Mouse (Mus musculus): ENCODE data around the gene Rxfp2. TPM values are rescaled to one million over a fixed set of nuclear protein-coding genes. Genes with fewer than 3 reads are reported as not detected.

The Rxfp2 gene
- total and polyA plus RNA-seq, 2 experiments from 2014 or later = not detected

DNA sequence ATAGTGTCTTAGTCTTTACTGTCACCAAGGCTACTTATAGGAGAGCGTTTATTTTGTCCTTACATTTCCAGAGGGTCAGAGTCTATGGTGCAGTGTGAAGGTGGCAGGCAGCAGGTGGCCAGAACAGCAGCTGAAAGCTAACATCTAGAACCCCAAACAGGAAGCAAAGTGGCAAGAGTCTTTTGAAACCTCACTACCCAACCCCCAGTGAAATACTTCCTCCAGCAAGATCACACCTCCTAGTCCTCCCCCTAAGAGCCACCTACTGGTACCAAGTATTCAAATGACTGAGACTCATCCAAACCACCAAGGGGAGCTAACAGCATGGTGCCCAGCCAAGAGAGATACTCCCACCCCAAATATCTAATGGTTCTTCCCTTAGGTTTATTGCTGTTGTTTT is 36.8 kb downstream of the Rxfp2 start:
- no peak overlapping the region for H3K27ac ChIP-seq (ENCODE audit: low read depth)
- WGBS = 74% methylated on average over 1 of the region's 1 CpGs
- H3K4me2 ChIP-seq (ENCODE audit: low read depth, low read length) = no peak overlapping the region
- TF ChIP-seq CTCF (IDR thresholded peaks at IDR 0.05; ENCODE audit: low read depth) (no peak), EP300 (IDR thresholded peaks at IDR 0.05; ENCODE audit: low read depth) (no peak)
- H3K4me1 ChIP-seq (ENCODE audit: control insufficient read depth, insufficient read depth) = no peaks in the 10 kb centered on the region
- no peak overlapping the region for H3K4me3 ChIP-seq (ENCODE audit: low read depth, low read length)
- ATAC-seq (ENCODE audit: insufficient read depth, low read depth) (no peak), DNase-seq (ENCODE audit: low spot score) (no peak)
- H3K9ac ChIP-seq (replicated peaks; ENCODE audit: low read depth, low read length) = no peak overlapping the region
- peaks cover 4% of the 10 kb centered on the region; the same call in 1 of the 2 replicates for H3K9me3 ChIP-seq (replicated peaks; ENCODE audit: control insufficient read depth, low read length)
- H3K27me3 ChIP-seq (ENCODE audit: control insufficient read depth, insufficient read depth, low read length) = no peaks in the 10 kb centered on the region
- no peaks in the 10 kb centered on the region for H3K36me3 ChIP-seq (replicated peaks; ENCODE audit: control insufficient read depth, insufficient read depth, low read length)

- H3K4me1 ChIP-seq (ENCODE audit: control insufficient read depth, insufficient read depth) = no peaks in the 10 kb centered on the region
- no peaks in the 10 kb centered on the region for H3K36me3 ChIP-seq (replicated peaks; ENCODE audit: control insufficient read depth, insufficient read depth, low read length)
- H3K9me3 ChIP-seq (replicated peaks; ENCODE audit: control insufficient read depth, low read length) = peaks cover 4% of the 10 kb centered on the region; the same call in 1 of the 2 replicates
- H3K4me3 ChIP-seq (ENCODE audit: low read depth, low read length) = no peak overlapping the region
- no peak for DNase-seq (ENCODE audit: low spot score)
- TF ChIP-seq CTCF (IDR thresholded peaks at IDR 0.05; ENCODE audit: low read depth) = no peak
- no peak for TF ChIP-seq EP300 (IDR thresholded peaks at IDR 0.05; ENCODE audit: low read depth)
- no peaks in the 10 kb centered on the region for H3K27me3 ChIP-seq (ENCODE audit: control insufficient read depth, insufficient read depth, low read length)
- no peak overlapping the region for H3K9ac ChIP-seq (replicated peaks; ENCODE audit: low read depth, low read length)
- no peak for ATAC-seq (ENCODE audit: insufficient read depth, low read depth)
- 77% methylated on average over 5 of the region's 5 CpGs for WGBS
- H3K27ac ChIP-seq (ENCODE audit: low read depth) = no peak overlapping the region
- no peak overlapping the region for H3K4me2 ChIP-seq (ENCODE audit: low read depth, low read length)
Measured at GRCm38 (mm10) chr5:150056056-150056455, 37.6 kb downstream of the Rxfp2 start.

DNA sequence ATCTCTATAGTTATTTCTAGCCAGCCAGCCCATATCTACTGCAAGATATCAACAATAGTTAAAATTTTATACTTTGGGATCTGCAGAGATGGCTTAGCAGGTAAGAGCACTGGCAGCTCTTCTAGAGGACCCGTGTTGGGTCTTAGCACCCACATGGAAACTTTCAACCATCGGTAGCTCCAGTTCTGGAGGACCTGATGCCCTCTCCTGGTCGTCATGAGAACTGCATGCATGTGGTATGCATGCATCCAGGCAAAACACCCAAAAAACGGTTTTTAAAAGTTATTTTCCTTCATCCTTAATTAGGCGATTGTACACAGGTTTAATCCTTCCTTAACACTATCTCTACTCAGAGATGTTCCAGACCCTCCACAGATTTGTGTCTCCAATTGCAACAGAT is 40.4 kb downstream of the Rxfp2 start:
- 70% methylated on average over 5 of the region's 5 CpGs for WGBS

GRCm38 (mm10) chr5:150059466-150059865 is 41.0 kb downstream of the Rxfp2 start:
- no peak for TF ChIP-seq EP300 (IDR thresholded peaks at IDR 0.05; ENCODE audit: low read depth)
- TF ChIP-seq CTCF (IDR thresholded peaks at IDR 0.05; ENCODE audit: low read depth) = no peak
- Histone ChIP-seq H3K4me3 (ENCODE audit: low read depth, low read length) (no peak overlapping the region), H3K9ac (replicated peaks; ENCODE audit: low read depth, low read length) (no peak overlapping the region), H3K36me3 (replicated peaks; ENCODE audit: control insufficient read depth, insufficient read depth, low read length) (no peaks in the 10 kb centered on the region), H3K9me3 (replicated peaks; ENCODE audit: control insufficient read depth, low read length) (peaks cover 4% of the 10 kb centered on the region; the same call in 1 of the 2 replicates), H3K4me2 (ENCODE audit: low read depth, low read length) (no peak overlapping the region), H3K27me3 (ENCODE audit: control insufficient read depth, insufficient read depth, low read length) (no peaks in the 10 kb centered on the region), H3K4me1 (ENCODE audit: control insufficient read depth, insufficient read depth) (no peaks in the 10 kb centered on the region), H3K27ac (ENCODE audit: low read depth) (no peak overlapping the region)
- DNase-seq (ENCODE audit: low spot score) (no peak), ATAC-seq (ENCODE audit: insufficient read depth, low read depth) (no peak)
- 86% methylated on average over 9 of the region's 9 CpGs for WGBS

More for the DNA sequence above, 40.4 kb downstream of the Rxfp2 start:
- no peak for DNase-seq (ENCODE audit: low spot score)
- Histone ChIP-seq H3K4me1 (ENCODE audit: control insufficient read depth, insufficient read depth) (no peaks in the 10 kb centered on the region), H3K4me2 (ENCODE audit: low read depth, low read length) (no peak overlapping the region), H3K27ac (ENCODE audit: low read depth) (no peak overlapping the region), H3K27me3 (ENCODE audit: control insufficient read depth, insufficient read depth, low read length) (no peaks in the 10 kb centered on the region), H3K4me3 (ENCODE audit: low read depth, low read length) (no peak overlapping the region), H3K36me3 (replicated peaks; ENCODE audit: control insufficient read depth, insufficient read depth, low read length) (no peaks in the 10 kb centered on the region), H3K9me3 (replicated peaks; ENCODE audit: control insufficient read depth, low read length) (peaks cover 4% of the 10 kb centered on the region; the same call in 1 of the 2 replicates), H3K9ac (replicated peaks; ENCODE audit: low read depth, low read length) (no peak overlapping the region)
- TF ChIP-seq EP300 (IDR thresholded peaks at IDR 0.05; ENCODE audit: low read depth) (no peak), CTCF (IDR thresholded peaks at IDR 0.05; ENCODE audit: low read depth) (no peak)
- ATAC-seq (ENCODE audit: insufficient read depth, low read depth) = no peak

DNA sequence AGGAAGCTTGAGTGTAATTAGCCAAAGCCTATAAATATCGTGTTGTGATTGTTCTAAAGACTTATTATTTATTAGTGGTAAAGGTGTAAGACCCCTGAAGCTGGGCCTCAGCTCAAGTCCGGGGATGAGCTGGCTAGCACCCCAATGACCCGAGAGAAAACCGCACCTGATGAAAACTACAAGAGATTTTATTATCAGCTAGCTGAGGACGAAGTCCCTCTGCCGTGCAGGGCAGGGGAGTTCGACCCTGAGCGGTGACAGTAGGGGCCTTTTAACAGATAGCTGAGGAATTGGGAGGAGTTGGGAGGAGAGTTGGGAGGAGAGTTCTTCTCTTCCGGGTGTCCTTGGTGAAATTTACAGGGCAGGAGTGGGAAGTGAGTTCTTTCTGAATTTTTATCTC is 42.6 kb downstream of the Rxfp2 start:
- no peak overlapping the region for H3K4me2 ChIP-seq (ENCODE audit: low read depth, low read length)
- no peak overlapping the region for H3K4me3 ChIP-seq (ENCODE audit: low read depth, low read length)
- H3K9ac ChIP-seq (replicated peaks; ENCODE audit: low read depth, low read length) = no peak overlapping the region
- H3K9me3 ChIP-seq (replicated peaks; ENCODE audit: control insufficient read depth, low read length) = peaks cover 4% of the 10 kb centered on the region; the same call in 1 of the 2 replicates
- no peak for ATAC-seq (ENCODE audit: insufficient read depth, low read depth)
- no peaks in the 10 kb centered on the region for H3K27me3 ChIP-seq (ENCODE audit: control insufficient read depth, insufficient read depth, low read length)
- no peaks in the 10 kb centered on the region for H3K36me3 ChIP-seq (replicated peaks; ENCODE audit: control insufficient read depth, insufficient read depth, low read length)
- WGBS = 59% methylated on average over 9 of the region's 9 CpGs
- H3K4me1 ChIP-seq (ENCODE audit: control insufficient read depth, insufficient read depth) = no peaks in the 10 kb centered on the region
- H3K27ac ChIP-seq (ENCODE audit: low read depth) = no peak overlapping the region
- TF ChIP-seq EP300 (IDR thresholded peaks at IDR 0.05; ENCODE audit: low read depth) = no peak
- no peak for TF ChIP-seq CTCF (IDR thresholded peaks at IDR 0.05; ENCODE audit: low read depth)
- DNase-seq (ENCODE audit: low spot score) = no peak

DNA sequence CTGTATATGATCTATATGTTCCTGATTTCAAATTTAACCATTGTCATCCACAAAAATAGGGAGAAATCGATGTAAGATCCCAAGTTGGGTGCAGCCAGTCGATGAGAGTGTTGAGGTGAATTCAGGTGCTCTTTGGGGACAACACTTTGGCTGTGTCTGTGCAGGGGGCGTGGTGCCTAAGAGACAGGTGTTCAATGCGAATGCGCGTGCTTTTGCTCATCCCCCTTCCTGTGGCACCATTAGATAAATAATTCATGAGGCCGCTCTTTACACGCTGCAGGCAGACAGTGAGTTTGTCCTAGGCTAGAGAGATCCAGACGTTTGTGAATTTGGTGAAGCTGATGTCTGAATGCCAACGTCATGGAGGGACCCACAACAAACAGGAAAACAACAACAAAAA is 45.8 kb downstream of the Rxfp2 start:
- Histone ChIP-seq H3K27me3 (ENCODE audit: control insufficient read depth, insufficient read depth, low read length) (no peaks in the 10 kb centered on the region), H3K9ac (replicated peaks; ENCODE audit: low read depth, low read length) (no peak overlapping the region), H3K4me2 (ENCODE audit: low read depth, low read length) (no peak overlapping the region), H3K36me3 (replicated peaks; ENCODE audit: control insufficient read depth, insufficient read depth, low read length) (no peaks in the 10 kb centered on the region), H3K4me1 (ENCODE audit: control insufficient read depth, insufficient read depth) (no peaks in the 10 kb centered on the region), H3K4me3 (ENCODE audit: low read depth, low read length) (no peak overlapping the region), H3K27ac (ENCODE audit: low read depth) (no peak overlapping the region), H3K9me3 (replicated peaks; ENCODE audit: control insufficient read depth, low read length) (no peaks in the 10 kb centered on the region)
- DNase-seq (ENCODE audit: low spot score) (no peak), ATAC-seq (ENCODE audit: insufficient read depth, low read depth) (no peak)
- TF ChIP-seq CTCF (IDR thresholded peaks at IDR 0.05; ENCODE audit: low read depth) = no peak
- TF ChIP-seq EP300 (IDR thresholded peaks at IDR 0.05; ENCODE audit: low read depth) = no peak
- WGBS = 63% methylated on average over 10 of the region's 10 CpGs

Measured in heart, postnatal 0 days (tissue).